Mouse (Mus musculus) heart, embryonic 15.5 days (tissue): ENCODE results near the gene Mecom. TPM values are rescaled to one million over a fixed set of nuclear protein-coding genes. Genes with fewer than 3 reads are reported as not detected.
"Not testable (repeated sequence)": the region's sequence is repeated elsewhere in the genome, so short reads cannot be mapped to it uniquely, and the experiment has no call there.

Experiments used
- ATAC-seq: fragments of 200-750 bp; cut with Nextera tagmentation; replicated peaks from 2 replicates; pipeline ENCODE4 v1.8.0; 2017; ENCODE audit warnings: low read depth, moderate TSS enrichment; ENCODE audit not compliant: insufficient number of reproducible peaks, insufficient read depth, low FRiP score
- H3K27ac ChIP-seq: fragments of 300-500 bp; sonication (generic); 2 replicates; pipeline ENCODE4 v1.5.1; 2015; ENCODE audit warnings: mild to moderate bottlenecking, inconsistent platforms
- H3K27me3 ChIP-seq: fragments of 300-500 bp; sonication (generic); 2 replicates; pipeline ENCODE4 v1.6.1; 2015; ENCODE audit warnings: inconsistent platforms
- H3K36me3 ChIP-seq: fragments of 300-500 bp; sonication (generic); 2 replicates; pipeline ENCODE4 v1.6.1; 2015; ENCODE audit warnings: mild to moderate bottlenecking, inconsistent platforms
- H3K4me1 ChIP-seq: fragments of 300-500 bp; sonication (generic); replicated peaks from 2 replicates; pipeline ENCODE4 v1.6.1; 2015; ENCODE audit warnings: inconsistent platforms
- H3K4me2 ChIP-seq: fragments of 300-500 bp; sonication (generic); 2 replicates; pipeline ENCODE4 v1.6.1; 2015; ENCODE audit warnings: inconsistent platforms, mild to moderate bottlenecking, moderate library complexity
- H3K4me3 ChIP-seq: fragments of 300-500 bp; sonication (generic); 2 replicates; pipeline ENCODE4 v1.5.1; 2015; ENCODE audit warnings: mild to moderate bottlenecking, inconsistent platforms
- H3K9ac ChIP-seq: fragments of 300-500 bp; sonication (generic); 2 replicates; pipeline ENCODE4 v1.6.1; 2015; ENCODE audit warnings: mild to moderate bottlenecking, inconsistent platforms
- H3K9me3 ChIP-seq: fragments of 300-500 bp; sonication (generic); replicated peaks from 2 replicates; pipeline ENCODE4 v1.6.1; 2016; ENCODE audit warnings: inconsistent platforms
- WGBS: fragments of 180-500 bp; shearing (Covaris S2); methylation state at CpG from one replicate; pipeline ENCODE4 v1.1.7; 2015; ENCODE audit warnings: mixed read lengths; 5-methylcytosine and 5-hydroxymethylcytosine counted together
- polyA plus RNA-seq: library from polyadenylated mRNA; unstranded; fragments of >200 nt; fragmentation: Nextera tagmentation; extraction: Ambion mirVana; gene quantifications from 2 replicates; pipeline ENCODE4 v1.2.1, GENCODE M21; 2015

Gene Mecom
- polyA plus RNA-seq, result 17.3 and 24.1 TPM in 2 replicates

DNA sequence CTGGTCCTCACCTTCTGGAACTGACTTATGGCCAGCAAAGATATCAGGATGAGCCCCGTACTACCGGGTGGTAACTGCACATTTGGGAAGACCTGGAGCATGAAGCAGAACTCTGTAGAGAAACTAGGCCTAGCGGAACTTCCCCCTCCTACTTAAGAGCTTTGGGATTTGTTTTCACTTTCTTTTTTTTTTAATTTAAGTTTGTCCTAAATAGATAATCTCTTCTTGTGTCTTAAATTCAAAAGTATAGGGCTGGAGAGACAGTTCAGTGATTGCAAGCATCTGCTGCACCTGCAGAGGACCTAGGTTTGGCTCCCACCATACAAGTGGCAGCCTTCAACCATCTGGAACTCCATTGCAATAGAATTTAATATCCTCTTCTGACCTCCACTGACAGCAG lies at the start of gene Mecom:
Mecom (minus strand) TSS at position 101 of the 400 bp plus-strand sequence.
- H3K4me1 ChIP-seq, result peaks cover 16% of the 10 kb centered on the region
- H3K27me3 ChIP-seq, result no peaks in the 10 kb centered on the region
- no peaks in the 10 kb centered on the region for H3K36me3 ChIP-seq
- H3K9me3 ChIP-seq, result no peaks in the 10 kb centered on the region
- peak within 1 kb of the TSS; percentile 58 for H3K4me2 ChIP-seq
- H3K9ac ChIP-seq, result no peak within 1 kb of the TSS; the same call in 1 of the 2 replicates
- H3K4me3 ChIP-seq, result peak within 1 kb of the TSS; percentile 33
- 77% methylated on average over 3 of the region's 3 CpGs for WGBS
- no peak for ATAC-seq
- H3K27ac ChIP-seq, result peak within 1 kb of the TSS; percentile 78

DNA sequence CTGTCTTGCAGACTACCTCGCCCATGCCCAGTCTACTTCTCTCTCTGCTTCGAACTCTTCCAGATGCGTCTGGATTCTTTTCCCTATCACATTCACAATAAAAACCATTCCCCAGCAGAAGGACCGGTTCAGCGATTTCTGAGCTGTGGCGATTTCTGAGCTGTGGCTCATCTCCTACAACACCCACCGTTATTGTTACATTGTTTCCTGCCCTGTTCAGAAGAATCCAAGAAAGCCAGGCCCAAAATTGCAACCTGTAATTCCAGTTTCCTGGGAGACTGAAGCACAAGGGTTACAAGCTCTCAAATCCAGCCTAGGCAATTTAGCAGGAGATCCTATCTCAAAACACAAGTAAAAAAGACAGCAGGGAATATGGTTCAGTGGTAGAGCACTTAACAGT lies 49.5 kb upstream of the Mecom start:
- 0 out of 2 replicates have a peak, but pooled peaks cover 13% of the 10 kb centered on the region for H3K27me3 ChIP-seq
- H3K4me2 ChIP-seq, result no peak overlapping the region
- no peak overlapping the region for H3K9ac ChIP-seq
- WGBS, result 78% methylated on average over 7 of the region's 7 CpGs
- no peaks in the 10 kb centered on the region for H3K9me3 ChIP-seq
- H3K36me3 ChIP-seq, result no peaks in the 10 kb centered on the region
- no peak overlapping the region for H3K4me3 ChIP-seq
- peaks cover 13% of the 10 kb centered on the region for H3K4me1 ChIP-seq
- no peak overlapping the region for H3K27ac ChIP-seq
- no peak for ATAC-seq

- ATAC-seq, result peak; percentile 59
- peak overlapping the region; percentile 86 for H3K4me3 ChIP-seq
- WGBS, result under 1% methylated on average over 62 of the region's 62 CpGs
- no peaks in the 10 kb centered on the region for H3K9me3 ChIP-seq
- H3K27me3 ChIP-seq, result 0 out of 2 replicates have a peak, but pooled peaks cover 13% of the 10 kb centered on the region
- H3K4me1 ChIP-seq, result peaks cover 13% of the 10 kb centered on the region
- H3K9ac ChIP-seq, result peak overlapping the region; percentile 78
- no peaks in the 10 kb centered on the region for H3K36me3 ChIP-seq
- peak overlapping the region; percentile 48; the same call in 1 of the 2 replicates for H3K27ac ChIP-seq
- H3K4me2 ChIP-seq, result peak overlapping the region; percentile 80
Measured at GRCm38 (mm10) chr3:30595111-30595832, 47.5 kb upstream of the Mecom start.

- 76% methylated on average over 4 of the region's 4 CpGs for WGBS
- H3K4me3 ChIP-seq, result no peak overlapping the region
- 0 out of 2 replicates have a peak, but pooled peaks cover 13% of the 10 kb centered on the region for H3K27me3 ChIP-seq
- no peaks in the 10 kb centered on the region for H3K36me3 ChIP-seq
- no peaks in the 10 kb centered on the region for H3K9me3 ChIP-seq
- peaks cover 6% of the 10 kb centered on the region; the same call in 1 of the 2 replicates for H3K4me1 ChIP-seq
- H3K27ac ChIP-seq, result no peak overlapping the region
- ATAC-seq, result no peak
- H3K4me2 ChIP-seq, result no peak overlapping the region
- H3K9ac ChIP-seq, result no peak overlapping the region
Measured at GRCm38 (mm10) chr3:30593719-30594485, 46.1 kb upstream of the Mecom start.

DNA sequence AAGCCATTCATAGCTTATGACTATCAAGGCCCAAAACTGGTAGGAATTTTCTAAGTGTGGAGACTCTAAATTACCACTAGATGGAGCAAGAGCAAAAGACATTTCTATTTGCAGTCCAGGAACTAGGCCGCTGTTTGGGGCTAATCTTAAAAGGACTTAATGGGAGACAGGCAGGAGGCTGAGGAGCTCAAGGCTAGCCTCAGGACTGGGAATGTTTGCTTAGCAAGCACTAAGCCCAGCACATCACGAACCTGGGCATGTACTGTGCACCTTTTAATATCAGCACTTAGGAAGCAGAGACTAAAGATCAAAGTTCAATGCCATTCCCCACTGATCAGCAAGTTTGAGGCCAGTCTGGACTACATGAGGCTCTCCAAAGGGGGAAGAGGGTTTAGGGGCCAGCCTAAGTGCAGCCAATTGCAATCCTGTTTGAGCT lies 44.6 kb upstream of the Mecom start:
- Histone ChIP-seq H3K4me1 (peaks cover 6% of the 10 kb centered on the region; the same call in 1 of the 2 replicates), H3K27ac (no peak overlapping the region), H3K36me3 (no peaks in the 10 kb centered on the region), H3K27me3 (0 out of 2 replicates have a peak, but pooled peaks cover 4% of the 10 kb centered on the region), H3K4me3 (no peak overlapping the region), H3K9ac (no peak overlapping the region), H3K4me2 (no peak overlapping the region), H3K9me3 (no peaks in the 10 kb centered on the region)
- WGBS, result 1% methylated on average over 2 of the region's 2 CpGs
- no peak for ATAC-seq

GRCm38 (mm10) chr3:30588865-30589264 lies 41.1 kb upstream of the Mecom start:
- Histone ChIP-seq H3K9me3 (no peaks in the 10 kb centered on the region), H3K4me1 (no peaks in the 10 kb centered on the region), H3K9ac (no peak overlapping the region), H3K27me3 (no peaks in the 10 kb centered on the region), H3K36me3 (no peaks in the 10 kb centered on the region), H3K4me2 (no peak overlapping the region), H3K27ac (no peak overlapping the region), H3K4me3 (no peak overlapping the region)
- 0 out of 2 replicates have a peak, but pooled peaks have one; percentile 27 for ATAC-seq
- WGBS, result 45% methylated on average over 6 of the region's 6 CpGs

GRCm38 (mm10) chr3:30573549-30573948 lies 25.7 kb upstream of the Mecom start:
- 20% methylated on average over 2 of the region's 2 CpGs for WGBS
- Histone ChIP-seq H3K27ac (no peak overlapping the region), H3K4me1 (no peaks in the 10 kb centered on the region), H3K4me3 (no peak overlapping the region), H3K9ac (no peak overlapping the region), H3K9me3 (no peaks in the 10 kb centered on the region), H3K4me2 (no peak overlapping the region), H3K27me3 (no peaks in the 10 kb centered on the region), H3K36me3 (no peaks in the 10 kb centered on the region)
- ATAC-seq, result no peak

- H3K9ac ChIP-seq, H3K4me2 ChIP-seq, H3K4me3 ChIP-seq, H3K9me3 ChIP-seq, H3K27ac ChIP-seq, ATAC-seq, H3K27me3 ChIP-seq, H3K4me1 ChIP-seq, H3K36me3 ChIP-seq: not testable (repeated sequence)
- 43% methylated on average over 1 of the region's 2 CpGs for WGBS
Measured at GRCm38 (mm10) chr3:30566333-30566732, 18.5 kb upstream of the Mecom start.

GRCm38 (mm10) chr3:30560677-30561314 lies 13.0 kb upstream of the Mecom start:
- no peaks in the 10 kb centered on the region for H3K36me3 ChIP-seq
- H3K4me3 ChIP-seq, result no peak overlapping the region
- ATAC-seq, result no peak
- H3K27me3 ChIP-seq, result no peaks in the 10 kb centered on the region
- H3K27ac ChIP-seq, result no peak overlapping the region
- WGBS, result 54% methylated on average over 6 of the region's 6 CpGs
- H3K9me3 ChIP-seq, result no peaks in the 10 kb centered on the region
- H3K4me1 ChIP-seq, result no peaks in the 10 kb centered on the region
- H3K9ac ChIP-seq, result no peak overlapping the region
- no peak overlapping the region for H3K4me2 ChIP-seq

DNA sequence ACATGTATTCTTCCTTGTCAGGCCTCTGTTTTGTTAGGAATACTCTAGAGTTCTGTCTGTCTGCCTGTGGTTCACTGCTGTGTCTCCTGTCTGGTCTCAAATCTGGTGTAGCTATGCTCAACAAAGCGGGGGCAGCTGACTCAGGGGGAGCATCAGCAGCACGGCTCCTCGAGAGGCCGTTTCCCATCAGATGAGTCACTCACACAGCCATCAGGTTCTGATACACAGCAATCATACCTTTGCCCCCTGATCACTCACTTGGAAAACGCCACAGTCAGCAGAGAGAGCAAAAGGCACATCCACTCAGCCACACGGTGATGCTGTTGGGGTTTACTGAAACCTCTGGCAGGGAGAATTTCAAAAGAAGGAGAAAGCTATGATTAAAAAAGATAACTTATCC lies 5.9 kb upstream of the Mecom start:
- 73% methylated on average over 6 of the region's 6 CpGs for WGBS
- Histone ChIP-seq H3K4me2 (no peak overlapping the region), H3K36me3 (no peaks in the 10 kb centered on the region), H3K9me3 (no peaks in the 10 kb centered on the region), H3K4me3 (no peak overlapping the region), H3K9ac (no peak overlapping the region), H3K4me1 (peaks cover 3% of the 10 kb centered on the region; the same call in 1 of the 2 replicates), H3K27ac (no peak overlapping the region), H3K27me3 (no peaks in the 10 kb centered on the region)
- no peak for ATAC-seq

DNA sequence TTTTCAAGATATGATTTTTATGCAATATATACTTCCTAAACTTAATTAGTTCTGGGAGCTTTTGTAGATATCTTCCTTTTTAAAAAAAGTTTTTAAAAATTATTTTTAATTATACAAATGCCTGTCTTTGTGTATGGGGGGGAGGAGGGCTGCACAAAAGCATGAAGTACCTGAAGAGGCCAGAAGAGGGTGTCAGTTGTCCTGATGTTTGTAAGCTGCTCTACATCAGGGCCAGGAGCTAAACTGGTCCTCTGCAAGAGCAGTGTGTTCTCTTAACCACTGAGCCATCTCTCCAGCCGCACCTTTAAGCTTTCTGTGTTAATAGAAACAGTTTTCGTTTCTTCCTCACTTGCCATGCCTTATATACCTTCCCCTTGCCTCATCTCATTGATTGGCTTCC lies 2.4 kb upstream of the Mecom start:
- H3K4me3 ChIP-seq, result no peak overlapping the region
- H3K4me2 ChIP-seq, result no peak overlapping the region
- no peaks in the 10 kb centered on the region for H3K27me3 ChIP-seq
- peaks cover 16% of the 10 kb centered on the region for H3K4me1 ChIP-seq
- no peak for ATAC-seq
- H3K27ac ChIP-seq, result no peak overlapping the region
- WGBS, result 55% methylated on average over 2 of the region's 2 CpGs
- no peaks in the 10 kb centered on the region for H3K36me3 ChIP-seq
- no peaks in the 10 kb centered on the region for H3K9me3 ChIP-seq
- H3K9ac ChIP-seq, result no peak overlapping the region
